Mouse (Mus musculus): ENCODE results near the gene Npas1.

The Npas1 gene

DNA sequence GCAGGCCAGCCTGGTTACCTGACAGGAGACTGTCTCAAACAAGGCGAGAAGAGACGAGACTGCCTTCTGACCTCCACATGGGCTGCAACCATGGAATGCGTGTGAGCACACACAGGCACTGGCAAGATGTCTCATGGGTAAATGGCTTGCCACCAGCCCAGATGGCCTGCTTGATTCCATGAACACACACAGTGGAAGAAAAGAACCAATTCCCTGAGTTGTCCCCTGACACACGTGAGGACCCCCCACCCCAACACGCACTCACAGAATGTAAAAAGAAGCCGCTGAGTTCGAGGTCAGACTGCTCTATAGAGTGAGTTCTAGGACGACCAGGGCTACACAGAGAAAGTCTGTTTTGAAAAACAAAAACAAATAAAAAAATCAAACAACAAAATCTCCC, at the start of gene Npas1:
Npas1 (minus strand) TSS at position 101 of the 400 bp plus-strand sequence.
- DNase-seq: no peak

GRCm38 (mm10) chr7:16525995-16526394, 48.5 kb upstream of the Npas1 start:
- DNase-seq: peak; percentile 40

DNA sequence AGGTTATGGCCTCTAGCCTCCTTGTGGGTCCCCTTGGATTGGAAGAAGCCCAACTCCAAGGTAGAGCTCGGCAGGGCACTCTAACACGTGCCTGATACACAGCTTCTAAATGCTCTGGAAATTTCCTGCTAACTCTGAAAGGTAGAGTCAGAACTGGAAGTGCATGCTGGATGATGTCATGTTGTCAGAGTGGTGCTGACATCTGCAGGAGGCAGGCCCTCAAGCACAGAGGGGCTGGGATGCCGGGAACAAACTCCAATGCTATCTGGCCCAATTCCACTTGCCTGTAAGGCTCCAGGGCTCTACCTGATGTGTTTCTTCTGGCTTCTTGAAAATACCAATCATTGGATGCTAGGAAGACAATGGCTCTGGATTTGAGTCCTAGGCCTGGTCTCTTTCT, 47.9 kb upstream of the Npas1 start:
- peak; percentile 10 for DNase-seq

- DNase-seq: peak; percentile 32
Measured at GRCm38 (mm10) chr7:16524308-16524707, 46.8 kb upstream of the Npas1 start.

GRCm38 (mm10) chr7:16519310-16519709, 41.8 kb upstream of the Npas1 start:
- DNase-seq: no peak

DNA sequence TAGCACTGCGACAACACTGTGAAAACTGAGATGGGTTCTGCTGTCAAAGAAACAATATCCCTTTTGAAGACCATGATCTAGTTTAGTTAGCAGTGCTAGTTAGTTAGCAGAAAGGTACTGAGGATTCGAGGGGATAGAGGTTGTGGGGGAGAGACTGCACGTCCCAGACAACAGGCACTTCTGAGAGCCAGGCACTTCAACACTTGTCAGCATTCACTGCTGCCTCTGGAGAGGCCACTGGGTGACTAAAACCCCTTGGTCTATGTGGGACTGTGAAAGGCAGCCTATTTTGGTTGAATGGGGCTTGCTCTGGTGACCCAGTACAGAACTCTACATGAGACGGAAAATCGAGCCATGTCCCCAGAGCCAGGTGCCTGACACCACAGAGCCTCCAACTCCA, 39.7 kb upstream of the Npas1 start:
- DNase-seq: no peak

DNA sequence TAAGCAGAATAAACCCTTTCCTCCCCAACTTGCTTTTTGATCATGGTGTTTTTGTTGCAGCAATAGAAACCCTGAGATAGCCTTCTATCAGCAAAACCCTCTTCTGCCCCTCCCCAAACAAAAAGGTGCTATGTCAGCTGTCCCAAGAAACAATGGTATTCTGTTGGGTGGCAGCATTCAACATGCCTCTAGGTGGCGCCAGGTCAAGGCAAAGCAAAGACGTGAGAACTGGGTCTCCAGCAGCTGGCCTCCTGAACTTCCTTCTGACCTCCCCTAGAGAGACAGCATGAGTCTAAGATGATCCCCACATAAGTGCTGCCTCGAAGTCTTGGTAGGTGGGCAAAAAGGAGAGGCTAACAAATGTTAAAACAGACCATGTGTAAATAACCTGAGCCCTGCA, 29.8 kb upstream of the Npas1 start:
- peak; percentile 86 for DNase-seq

- no peak for DNase-seq
Measured at GRCm38 (mm10) chr7:16505226-16505593, 27.7 kb upstream of the Npas1 start.

GRCm38 (mm10) chr7:16504573-16505225, 27.2 kb upstream of the Npas1 start:
- DNase-seq: no peak

- DNase-seq: no peak
Measured at GRCm38 (mm10) chr7:16501571-16501970, 24.0 kb upstream of the Npas1 start.

DNA sequence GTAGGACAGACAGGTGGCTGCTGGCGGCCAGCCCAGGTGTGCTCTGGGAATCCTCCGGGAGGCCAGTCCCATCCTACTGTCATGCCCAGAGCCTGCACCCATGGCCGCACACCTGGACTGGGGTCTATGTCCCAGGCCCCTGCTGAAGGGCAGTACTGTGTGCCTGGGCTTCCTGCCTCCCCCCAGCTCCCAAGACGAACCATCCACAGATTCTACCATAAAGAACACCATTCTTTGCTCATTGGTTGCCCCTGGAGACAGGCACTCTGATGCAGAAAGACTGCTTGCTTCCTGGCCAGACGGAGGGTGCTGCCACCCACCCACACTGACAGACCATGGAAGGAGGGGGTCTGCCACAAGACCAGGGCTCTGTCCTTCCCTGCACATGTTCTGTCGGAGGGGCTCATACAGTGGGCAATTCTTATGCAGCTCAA, 22.2 kb upstream of the Npas1 start:
- DNase-seq: no peak

- no peak for DNase-seq
Measured at GRCm38 (mm10) chr7:16496260-16496659, 18.7 kb upstream of the Npas1 start.

GRCm38 (mm10) chr7:16493361-16493760, 15.8 kb upstream of the Npas1 start:
- peak; percentile 44 for DNase-seq

DNA sequence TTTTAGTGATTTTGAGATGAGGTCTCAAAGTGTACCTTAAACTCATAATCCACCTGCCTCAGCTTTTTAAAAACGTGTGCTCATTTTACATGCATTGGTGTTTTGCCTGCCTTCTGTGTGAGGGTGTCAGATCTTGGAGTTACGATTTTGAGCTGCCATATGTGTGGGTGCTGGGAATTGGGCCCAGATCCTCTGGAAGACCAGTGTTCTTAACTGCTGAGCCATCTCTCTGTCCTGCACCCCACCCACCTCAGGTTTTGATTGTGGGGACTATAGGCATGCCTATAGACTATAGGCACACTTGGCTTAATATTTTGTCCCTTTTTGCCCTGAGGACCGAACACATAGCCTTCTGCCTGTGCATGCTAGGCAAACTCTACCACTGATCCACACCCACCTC, 14.7 kb upstream of the Npas1 start:
- no peak for DNase-seq

DNA sequence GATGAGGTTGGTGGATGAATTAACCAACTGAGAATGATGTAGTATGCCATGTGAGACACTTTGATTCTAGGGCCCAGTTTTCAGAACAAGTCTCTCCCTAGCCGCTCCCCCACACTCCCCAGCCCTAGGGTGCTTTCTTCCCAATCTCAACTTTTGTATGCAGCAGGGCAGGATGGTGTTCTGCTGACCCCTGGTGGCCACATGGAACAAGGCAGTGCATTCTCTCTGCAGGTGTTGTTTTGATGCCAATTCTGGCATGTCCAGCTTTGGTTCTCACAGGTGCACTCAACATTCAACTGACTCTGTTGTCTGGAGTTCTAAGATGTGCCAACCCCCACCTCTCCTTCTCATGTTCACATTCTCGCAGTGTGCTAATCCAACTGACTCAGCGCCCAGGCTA, 14.2 kb upstream of the Npas1 start:
- DNase-seq: peak; percentile 79

GRCm38 (mm10) chr7:16489948-16490347, 12.4 kb upstream of the Npas1 start:
- DNase-seq: peak; percentile 28

- DNase-seq: no peak
Measured at GRCm38 (mm10) chr7:16488816-16489215, 11.3 kb upstream of the Npas1 start.

GRCm38 (mm10) chr7:16476600-16476989, 933 bp downstream of the Npas1 start:
- no peak for DNase-seq

GRCm38 (mm10) chr7:16475764-16476599, 1.5 kb downstream of the Npas1 start:
- no peak for DNase-seq

DNA sequence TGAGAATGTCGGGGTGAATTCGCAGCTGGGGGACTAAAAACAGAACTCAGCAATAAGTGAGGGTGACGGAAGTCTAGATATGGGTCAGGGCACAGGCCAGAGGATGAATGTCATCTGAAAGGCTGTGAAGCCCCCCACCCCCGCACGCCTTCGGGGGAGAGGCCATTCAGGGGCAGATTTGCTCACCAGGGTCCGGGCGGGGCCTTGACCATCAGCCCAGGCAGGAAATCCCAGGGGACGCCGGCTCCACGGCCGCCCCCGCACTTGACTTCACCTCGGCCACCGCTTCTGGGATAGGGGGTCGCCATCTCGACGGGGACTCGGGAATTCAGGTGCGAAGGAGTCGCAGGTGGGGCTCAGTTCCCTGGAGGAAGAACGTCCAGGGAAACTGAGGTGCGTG, 2.2 kb downstream of the Npas1 start:
- no peak for DNase-seq

DNA sequence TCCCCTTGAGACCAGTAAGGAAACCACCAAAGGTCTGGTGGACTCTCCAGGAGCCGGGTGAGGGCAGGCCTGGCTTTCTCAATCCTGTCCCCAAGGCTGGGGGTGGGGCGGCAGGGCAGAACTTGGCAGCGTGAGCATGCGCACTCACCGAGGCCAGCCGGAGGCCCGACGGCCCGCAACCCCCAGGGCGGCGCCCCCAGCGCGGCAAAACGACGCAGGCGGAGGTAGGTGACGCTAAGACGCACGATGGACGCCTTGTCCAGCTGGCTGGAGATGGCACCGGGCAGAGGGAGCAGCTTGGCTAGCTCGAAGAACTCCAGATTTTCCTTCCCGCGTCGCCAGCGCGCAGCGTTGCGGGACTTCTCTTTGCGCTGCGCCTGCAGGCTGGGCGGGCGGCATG, 3.1 kb downstream of the Npas1 start:
- DNase-seq: peak; percentile 39

- no peak for DNase-seq
Measured at GRCm38 (mm10) chr7:16473847-16474246, 3.7 kb downstream of the Npas1 start.

GRCm38 (mm10) chr7:16472116-16472709, 5.3 kb downstream of the Npas1 start:
- no peak for DNase-seq

DNA sequence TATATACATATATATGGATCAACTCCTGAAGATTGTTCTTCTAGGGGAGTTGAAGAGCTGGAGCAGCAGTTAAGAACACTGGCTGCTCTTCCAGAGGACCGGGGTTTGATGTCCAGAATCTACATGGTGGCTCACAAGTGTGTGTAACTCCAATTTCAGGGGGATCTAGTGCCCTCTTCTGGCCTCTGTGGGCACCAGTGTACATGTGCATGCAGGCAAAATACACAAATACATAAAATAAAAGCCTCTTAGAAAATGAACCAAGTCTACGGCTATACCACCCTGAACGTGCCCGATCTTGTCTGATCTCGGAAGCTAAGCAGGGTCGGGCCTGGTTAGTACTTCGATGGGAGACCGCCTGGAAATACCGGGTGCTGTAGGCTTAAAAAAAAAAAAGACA, 6.0 kb downstream of the Npas1 start:
- DNase-seq: peak; percentile 50
